Mouse (Mus musculus): ENCODE results near the gene Sfi1. TPM values are rescaled to one million over a fixed set of nuclear protein-coding genes. Genes with fewer than 3 reads are reported as not detected.

The Sfi1 gene
- 34.7 and 43.1 TPM in 2 replicates for polyA plus RNA-seq (2012; rRNA removed)

DNA sequence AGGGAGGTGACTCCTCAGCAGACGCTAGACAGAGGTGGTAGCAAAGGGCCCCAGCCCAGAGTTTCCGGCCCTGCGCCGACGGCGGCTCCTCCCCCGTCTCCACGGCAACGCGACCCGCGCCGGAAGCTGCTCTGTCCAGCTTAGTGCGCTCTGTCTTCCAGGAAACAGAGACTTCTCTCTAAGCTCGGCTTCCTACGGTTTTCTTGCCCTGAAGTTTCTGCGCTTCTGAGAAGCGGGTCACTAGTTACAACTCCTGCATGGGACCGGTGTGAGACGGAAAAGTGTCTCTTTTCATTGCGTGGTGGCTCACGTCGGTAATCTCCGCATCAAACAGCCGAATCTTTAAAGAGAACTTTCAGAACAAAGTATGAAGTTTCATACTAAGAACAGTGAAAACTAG, at the start of gene Sfi1:
Gene Sfi1 (minus strand): TSS at position 101 of the 400 bp plus-strand sequence.
- H3K27ac ChIP-seq (ENCODE audit: insufficient read depth, low read length): no peak within 1 kb of the TSS
- H3K4me1 ChIP-seq (ENCODE audit: control insufficient read depth, insufficient read depth, low read length): no peaks in the 10 kb centered on the region
- no peak within 1 kb of the TSS for H3K4me3 ChIP-seq (ENCODE audit: insufficient read depth, low read length)
- TF ChIP-seq POLR2A (IDR thresholded peaks at IDR 0.05; ENCODE audit: extremely low read depth, insufficient read depth, low read length): no peak
- TF ChIP-seq CTCF (IDR thresholded peaks at IDR 0.05; ENCODE audit: extremely low read depth, insufficient read depth, low read length): no peak

DNA sequence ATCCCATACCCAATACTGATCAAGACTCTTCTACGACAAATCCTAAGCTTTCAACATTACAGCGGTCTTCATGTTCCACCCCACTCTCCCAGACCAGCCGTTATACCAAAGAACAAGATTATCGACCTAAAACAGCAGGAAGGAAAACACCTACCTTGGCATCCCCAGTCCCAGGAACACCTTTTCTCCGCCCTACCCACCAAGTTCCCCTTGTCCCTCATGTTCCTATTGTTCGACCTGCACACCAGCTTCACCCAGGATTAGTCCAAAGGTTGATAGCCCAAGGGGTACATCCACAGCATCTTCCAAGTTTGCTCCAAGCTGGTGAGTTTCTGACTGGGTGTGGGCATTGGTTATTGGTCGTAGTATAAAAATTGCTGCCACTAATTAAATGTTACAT, 49.1 kb upstream of the Sfi1 start:
- Histone ChIP-seq H3K4me1 (ENCODE audit: control insufficient read depth, insufficient read depth, low read length) (peaks cover 2% of the 10 kb centered on the region; the same call in 1 of the 2 replicates), H3K4me3 (ENCODE audit: insufficient read depth, low read length) (no peak overlapping the region), H3K27ac (ENCODE audit: insufficient read depth, low read length) (no peak overlapping the region)
- TF ChIP-seq CTCF (IDR thresholded peaks at IDR 0.05; ENCODE audit: extremely low read depth, insufficient read depth, low read length) (no peak), POLR2A (IDR thresholded peaks at IDR 0.05; ENCODE audit: extremely low read depth, insufficient read depth, low read length) (no peak)

DNA sequence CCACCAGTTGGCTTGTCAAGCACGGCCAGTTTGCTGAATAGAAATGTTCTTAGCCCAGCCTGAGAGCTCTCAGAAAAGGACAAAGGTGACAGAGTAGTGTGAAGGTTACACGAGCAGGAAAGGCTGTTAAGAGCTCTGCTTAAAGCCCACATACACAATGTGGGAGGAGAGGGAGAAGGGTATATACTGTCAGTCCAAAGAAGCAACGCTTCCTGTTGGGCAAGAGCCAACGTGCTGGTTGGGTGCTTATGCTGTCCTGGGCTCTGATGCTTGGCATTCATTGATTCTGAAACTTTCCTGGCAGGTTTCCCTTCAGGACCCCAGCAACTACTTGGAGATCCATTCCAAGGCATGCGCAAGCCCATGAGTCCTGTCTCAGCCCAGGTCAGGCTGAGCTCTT, 42.0 kb upstream of the Sfi1 start:
- Histone ChIP-seq H3K4me1 (ENCODE audit: control insufficient read depth, insufficient read depth, low read length) (no peaks in the 10 kb centered on the region; the same call in 1 of the 2 replicates), H3K27ac (ENCODE audit: insufficient read depth, low read length) (no peak overlapping the region), H3K4me3 (ENCODE audit: insufficient read depth, low read length) (no peak overlapping the region)
- TF ChIP-seq POLR2A (IDR thresholded peaks at IDR 0.05; ENCODE audit: extremely low read depth, insufficient read depth, low read length): no peak
- no peak for TF ChIP-seq CTCF (IDR thresholded peaks at IDR 0.05; ENCODE audit: extremely low read depth, insufficient read depth, low read length)

DNA sequence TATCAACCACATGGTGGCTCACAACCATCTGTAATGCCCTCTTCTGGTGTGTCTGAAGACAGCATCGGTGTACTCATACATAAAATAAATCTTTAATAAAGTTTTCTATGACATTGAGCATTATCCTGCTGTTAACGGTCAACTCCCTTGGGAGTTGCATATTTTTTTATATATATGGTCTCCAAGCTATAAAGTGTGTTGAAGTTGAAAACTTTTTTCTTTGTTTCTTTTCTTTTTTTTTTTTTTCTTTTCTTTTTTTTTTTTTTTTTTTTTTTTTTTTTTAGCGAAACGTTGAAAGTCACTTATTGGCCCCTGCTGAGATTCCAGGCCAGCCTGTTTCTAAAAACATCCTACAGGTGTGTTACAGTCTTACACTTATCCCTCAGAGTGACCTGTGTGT, 40.4 kb upstream of the Sfi1 start:
- no peak overlapping the region for H3K4me3 ChIP-seq (ENCODE audit: insufficient read depth, low read length)
- TF ChIP-seq POLR2A (IDR thresholded peaks at IDR 0.05; ENCODE audit: extremely low read depth, insufficient read depth, low read length) (no peak), CTCF (IDR thresholded peaks at IDR 0.05; ENCODE audit: extremely low read depth, insufficient read depth, low read length) (no peak)
- H3K4me1 ChIP-seq (ENCODE audit: control insufficient read depth, insufficient read depth, low read length): no peaks in the 10 kb centered on the region; the same call in 1 of the 2 replicates
- H3K27ac ChIP-seq (ENCODE audit: insufficient read depth, low read length): no peak overlapping the region

DNA sequence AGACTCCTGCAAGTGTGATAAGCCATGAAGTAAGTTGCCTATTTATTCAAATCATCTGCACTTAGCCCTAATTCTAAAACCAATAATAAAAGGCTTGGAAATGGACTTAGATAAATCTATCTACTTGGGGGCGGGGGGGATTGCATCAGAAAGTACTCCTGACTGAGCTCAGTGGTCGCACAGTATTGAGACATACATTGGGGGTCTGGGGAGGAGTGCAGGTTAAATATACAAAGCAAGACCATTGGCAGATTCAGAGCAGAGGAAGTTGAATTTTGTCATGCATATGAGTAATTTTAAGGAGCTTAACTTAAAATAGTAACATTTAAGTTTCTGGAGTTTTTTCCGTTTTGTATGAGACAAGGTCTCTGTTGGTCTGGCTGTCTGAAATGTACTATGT, 39.0 kb upstream of the Sfi1 start:
- Histone ChIP-seq H3K27ac (ENCODE audit: insufficient read depth, low read length) (no peak overlapping the region), H3K4me1 (ENCODE audit: control insufficient read depth, insufficient read depth, low read length) (no peaks in the 10 kb centered on the region; the same call in 1 of the 2 replicates), H3K4me3 (ENCODE audit: insufficient read depth, low read length) (no peak overlapping the region)
- no peak for TF ChIP-seq POLR2A (IDR thresholded peaks at IDR 0.05; ENCODE audit: extremely low read depth, insufficient read depth, low read length)
- TF ChIP-seq CTCF (IDR thresholded peaks at IDR 0.05; ENCODE audit: extremely low read depth, insufficient read depth, low read length): no peak

DNA sequence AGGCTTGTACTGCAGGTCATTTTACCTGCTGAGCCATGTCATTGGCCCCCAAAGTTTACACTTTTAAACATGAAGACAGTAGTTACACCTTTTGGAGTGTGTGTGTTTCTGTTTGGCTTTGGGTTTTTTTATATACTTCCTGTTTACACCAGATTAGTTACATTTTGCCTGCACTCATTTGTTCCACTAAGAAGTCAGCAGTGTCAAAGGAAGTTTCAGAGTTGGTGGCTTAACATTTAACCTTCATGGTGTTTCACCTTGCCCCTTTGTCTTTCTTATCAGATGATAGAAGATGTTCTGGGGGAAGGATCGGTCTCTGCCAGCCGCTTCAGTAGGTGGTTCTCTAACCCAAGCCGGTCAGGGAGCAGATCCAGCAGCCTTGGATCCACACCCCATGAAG, 33.9 kb upstream of the Sfi1 start:
- Histone ChIP-seq H3K4me1 (ENCODE audit: control insufficient read depth, insufficient read depth, low read length) (no peaks in the 10 kb centered on the region), H3K4me3 (ENCODE audit: insufficient read depth, low read length) (no peak overlapping the region), H3K27ac (ENCODE audit: insufficient read depth, low read length) (no peak overlapping the region)
- TF ChIP-seq POLR2A (IDR thresholded peaks at IDR 0.05; ENCODE audit: extremely low read depth, insufficient read depth, low read length): no peak
- TF ChIP-seq CTCF (IDR thresholded peaks at IDR 0.05; ENCODE audit: extremely low read depth, insufficient read depth, low read length): no peak

DNA sequence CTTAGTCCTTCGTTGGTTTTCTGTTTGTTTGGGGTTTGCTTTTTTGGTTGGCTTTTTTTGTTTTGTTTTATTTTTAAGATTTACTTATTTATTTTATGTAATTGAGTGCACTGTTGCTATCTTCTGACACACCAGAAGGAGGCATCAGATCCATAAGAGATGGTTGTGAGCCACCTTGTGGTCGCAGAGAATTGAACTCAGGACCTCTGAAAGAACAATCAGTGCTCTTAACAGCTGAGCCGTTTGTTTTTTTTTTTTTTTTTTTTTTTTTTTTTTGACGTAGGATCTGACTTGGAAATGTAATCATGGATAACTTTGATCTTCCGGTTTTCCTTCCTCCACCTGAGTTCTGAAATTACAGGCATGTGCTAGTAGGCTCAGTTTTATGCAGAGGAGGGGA, 29.8 kb upstream of the Sfi1 start:
- H3K27ac ChIP-seq (ENCODE audit: insufficient read depth, low read length): no peak overlapping the region
- H3K4me1 ChIP-seq (ENCODE audit: control insufficient read depth, insufficient read depth, low read length): no peaks in the 10 kb centered on the region
- H3K4me3 ChIP-seq (ENCODE audit: insufficient read depth, low read length): no peak overlapping the region
- TF ChIP-seq CTCF (IDR thresholded peaks at IDR 0.05; ENCODE audit: extremely low read depth, insufficient read depth, low read length): 0 out of 2 replicates have a peak, but pooled peaks have one; percentile 3
- no peak for TF ChIP-seq POLR2A (IDR thresholded peaks at IDR 0.05; ENCODE audit: extremely low read depth, insufficient read depth, low read length)

DNA sequence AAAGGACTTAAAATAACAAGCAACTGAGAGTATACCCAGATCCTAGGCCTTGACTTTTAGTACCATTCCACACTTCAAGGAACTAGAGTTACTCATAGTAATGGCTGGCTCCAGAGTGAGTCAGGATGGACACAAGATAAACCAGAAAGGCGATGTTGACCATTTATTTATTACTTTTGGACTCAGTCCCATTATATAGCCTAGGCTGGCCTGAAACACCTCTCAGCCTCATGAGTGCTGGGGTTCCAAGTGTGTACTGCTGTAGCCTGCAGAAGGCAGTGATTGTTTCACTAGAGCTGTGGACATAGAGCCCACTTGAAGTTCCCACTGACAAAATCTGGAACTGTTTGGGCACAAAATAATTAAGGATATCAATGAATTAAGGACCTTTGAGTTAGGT, 19.3 kb upstream of the Sfi1 start:
- no peaks in the 10 kb centered on the region for H3K4me1 ChIP-seq (ENCODE audit: control insufficient read depth, insufficient read depth, low read length)
- H3K27ac ChIP-seq (ENCODE audit: insufficient read depth, low read length): no peak overlapping the region
- no peak overlapping the region for H3K4me3 ChIP-seq (ENCODE audit: insufficient read depth, low read length)
- TF ChIP-seq POLR2A (IDR thresholded peaks at IDR 0.05; ENCODE audit: extremely low read depth, insufficient read depth, low read length) (no peak), CTCF (IDR thresholded peaks at IDR 0.05; ENCODE audit: extremely low read depth, insufficient read depth, low read length) (no peak)

DNA sequence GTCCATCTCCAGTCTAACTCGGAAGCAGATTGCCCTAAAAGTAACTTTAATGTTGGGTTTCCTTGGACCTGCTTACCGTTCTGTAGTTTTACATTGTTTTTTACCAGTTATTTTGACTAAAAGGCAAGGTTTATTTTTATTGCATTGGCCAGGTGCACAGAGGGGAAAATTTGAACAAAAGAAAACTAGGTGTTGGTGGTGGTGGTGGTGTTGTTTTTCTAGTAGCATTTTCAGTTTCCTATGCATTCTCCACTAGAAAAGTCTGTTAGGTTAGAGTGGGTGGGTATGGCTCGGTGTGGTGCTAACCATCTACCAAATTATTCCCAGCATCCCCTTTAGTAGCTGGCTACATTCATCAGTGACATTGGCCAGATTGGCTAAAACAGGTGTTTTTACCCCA, 13.5 kb upstream of the Sfi1 start:
- Histone ChIP-seq H3K27ac (ENCODE audit: insufficient read depth, low read length) (no peak overlapping the region), H3K4me1 (ENCODE audit: control insufficient read depth, insufficient read depth, low read length) (peaks cover 3% of the 10 kb centered on the region)

DNA sequence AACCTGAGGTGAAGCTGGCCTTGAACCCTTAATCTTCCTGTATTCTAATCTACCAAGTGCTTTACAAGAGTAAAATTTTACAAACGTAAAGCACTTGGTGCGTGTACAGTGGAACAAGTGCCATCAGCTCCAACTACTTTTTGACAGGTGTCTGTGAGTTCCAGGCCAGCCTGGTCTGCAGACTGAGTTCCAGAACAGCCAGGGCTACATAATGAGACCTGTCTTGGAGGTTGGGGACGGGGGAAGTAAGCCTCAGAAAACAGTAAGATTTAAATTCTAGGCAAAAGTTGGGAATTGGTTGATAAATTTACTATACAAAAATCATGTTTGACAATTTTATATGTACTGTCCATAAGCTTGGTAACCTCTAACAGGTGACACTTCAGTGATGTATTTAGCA, 11.9 kb upstream of the Sfi1 start:
- TF ChIP-seq POLR2A (IDR thresholded peaks at IDR 0.05; ENCODE audit: extremely low read depth, insufficient read depth, low read length) (no peak), CTCF (IDR thresholded peaks at IDR 0.05; ENCODE audit: extremely low read depth, insufficient read depth, low read length) (no peak)
- H3K4me3 ChIP-seq (ENCODE audit: insufficient read depth, low read length): no peak overlapping the region
- no peak overlapping the region for H3K27ac ChIP-seq (ENCODE audit: insufficient read depth, low read length)
- peaks cover 3% of the 10 kb centered on the region for H3K4me1 ChIP-seq (ENCODE audit: control insufficient read depth, insufficient read depth, low read length)

More for the DNA sequence above, 13.5 kb upstream of the Sfi1 start:
- no peak overlapping the region for H3K4me3 ChIP-seq (ENCODE audit: insufficient read depth, low read length)
- TF ChIP-seq CTCF (IDR thresholded peaks at IDR 0.05; ENCODE audit: extremely low read depth, insufficient read depth, low read length) (no peak), POLR2A (IDR thresholded peaks at IDR 0.05; ENCODE audit: extremely low read depth, insufficient read depth, low read length) (no peak)

All from cortical plate, adult 2 months (tissue).